9 mouse cellular contexts compared by ENCODE assay signal in the genomic region with DNA sequence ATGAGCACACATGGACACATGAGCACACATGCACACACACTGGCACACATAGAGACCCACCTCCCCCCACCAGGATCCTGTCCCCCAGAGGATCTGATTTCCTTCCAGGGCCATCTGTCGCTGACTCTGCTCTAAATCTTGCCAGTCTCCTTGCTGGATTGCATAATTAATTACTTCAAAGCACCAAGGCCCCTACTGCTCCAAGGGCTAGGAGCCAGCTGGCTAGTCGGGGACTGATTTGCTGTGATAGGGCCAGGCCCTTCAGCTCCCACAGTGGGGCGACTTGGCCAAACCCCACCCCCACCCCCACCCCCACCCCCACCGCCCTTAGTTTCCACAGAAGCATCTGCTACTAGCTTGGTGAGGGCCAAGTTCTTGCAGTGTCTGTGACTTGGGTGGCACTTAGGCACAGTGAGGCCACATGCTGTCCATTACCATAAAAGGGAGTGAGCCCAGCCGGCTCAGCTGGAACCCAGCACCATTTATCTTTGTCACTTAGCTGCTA. TPM values are rescaled to one million over a fixed set of nuclear protein-coding genes. Genes with fewer than 3 reads are reported as not detected.
A peak's percentile ranks its signal among the peaks of the same experiment; 100 is the strongest.
DNase-seq lines count a peak whose midpoint lies in the region; ATAC-seq and TF ChIP-seq lines count a peak whose summit lies in the region.
"Had no signal": no experiment of that assay in that cellular context is flagged by ENCODE, and none has a peak within 500 bp of the region (broad histone marks: within the 10 kb centered on the region; RNA-seq: fewer than 3 reads in every experiment).

No protein-coding gene starts in this region.

- 1% methylated on average over 5 of the region's 5 CpGs for WGBS in hindbrain, embryonic 13.5 days
- WGBS in midbrain, embryonic 12.5 days: 9% methylated on average over 5 of the region's 5 CpGs
- WGBS in stomach, postnatal 0 days: 19% methylated on average over 5 of the region's 5 CpGs

- peaks cover 28% of the 10 kb centered on the region for H3K4me1 ChIP-seq in hindbrain, embryonic 13.5 days (replicated peaks)
- H3K4me1 ChIP-seq in midbrain, embryonic 12.5 days: peaks cover 19% of the 10 kb centered on the region
- H3K4me1 ChIP-seq in stomach, postnatal 0 days (replicated peaks; ENCODE audit: control insufficient read depth, insufficient read depth): no peaks in the 10 kb centered on the region

- peak; percentile 72 for DNase-seq in layer of hippocampus, adult 11-12 months (ENCODE audit: low spot score)
- no peak for DNase-seq in layer of hippocampus, adult 9-10 months (ENCODE audit: low spot score)
- DNase-seq in forelimb bud, embryonic 11.5 days (ENCODE audit: low read depth, low spot score): peak; percentile 43
- DNase-seq in left cerebral cortex, adult 2 months (ENCODE audit: extremely low spot score in 1 of 2, low spot score in 2 of 2): peak; percentile 45 to 56
- no peak for DNase-seq in stomach, postnatal 0 days (ENCODE audit: low spot score)

- no peak for TF ChIP-seq EP300 in stomach, postnatal 0 days (optimal IDR thresholded peaks at IDR 0.05)

- no peak overlapping the region for H3K9ac ChIP-seq in hindbrain, embryonic 13.5 days
- H3K9ac ChIP-seq in midbrain, embryonic 12.5 days (replicated peaks): no peak overlapping the region
- H3K9ac ChIP-seq in stomach, postnatal 0 days (ENCODE audit: low read length): no peak overlapping the region

- no peaks in the 10 kb centered on the region for H3K27me3 ChIP-seq in hindbrain, embryonic 13.5 days
- H3K27me3 ChIP-seq in midbrain, embryonic 12.5 days: no peaks in the 10 kb centered on the region
- no peaks in the 10 kb centered on the region for H3K27me3 ChIP-seq in stomach, postnatal 0 days (ENCODE audit: control insufficient read depth, insufficient read depth, low read length)

- no peaks in the 10 kb centered on the region for H3K36me3 ChIP-seq in hindbrain, embryonic 13.5 days
- no peaks in the 10 kb centered on the region for H3K36me3 ChIP-seq in midbrain, embryonic 12.5 days
- no peaks in the 10 kb centered on the region for H3K36me3 ChIP-seq in stomach, postnatal 0 days (ENCODE audit: control insufficient read depth, insufficient read depth, low read length)

- H3K4me2 ChIP-seq in hindbrain, embryonic 13.5 days: no peak overlapping the region
- no peak overlapping the region for H3K4me2 ChIP-seq in midbrain, embryonic 12.5 days (replicated peaks)
- no peak overlapping the region for H3K4me2 ChIP-seq in stomach, postnatal 0 days (replicated peaks; ENCODE audit: low read depth)

- ATAC-seq in hindbrain, embryonic 13.5 days (ENCODE audit: low FRiP score): peak; percentile 94
- ATAC-seq in midbrain, embryonic 12.5 days (ENCODE audit: low FRiP score, low read depth): peak; percentile 93
- ATAC-seq in stomach, postnatal 0 days (ENCODE audit: low FRiP score, low TSS enrichment): peak; percentile 27; the same call in 1 of the 2 replicates
- ATAC-seq in erythroblast, adult 5-6 weeks (replicated peaks; ENCODE audit: low FRiP score, poor library complexity, severe bottlenecking): no peak

- no peaks in the 10 kb centered on the region for H3K9me3 ChIP-seq in hindbrain, embryonic 13.5 days
- no peaks in the 10 kb centered on the region for H3K9me3 ChIP-seq in midbrain, embryonic 12.5 days
- no peaks in the 10 kb centered on the region for H3K9me3 ChIP-seq in stomach, postnatal 0 days (ENCODE audit: control insufficient read depth, low read length)

- intact Hi-C loops in left cerebral cortex, adult 2 months (cut with DNase I): no loop called here

- H3K4me3 ChIP-seq in hindbrain, embryonic 13.5 days: no peak overlapping the region
- no peak overlapping the region for H3K4me3 ChIP-seq in left cerebral cortex, adult 2 months
- H3K4me3 ChIP-seq in midbrain, embryonic 12.5 days: no peak overlapping the region
- no peak overlapping the region for H3K4me3 ChIP-seq in stomach, postnatal 0 days (ENCODE audit: low read depth, low read length)

- H3K27ac ChIP-seq in hindbrain, embryonic 13.5 days: peak overlapping the region; percentile 80
- peak overlapping the region; percentile 54 for H3K27ac ChIP-seq in left cerebral cortex, adult 2 months
- peak overlapping the region; percentile 77 for H3K27ac ChIP-seq in midbrain, embryonic 12.5 days (replicated peaks)
- H3K27ac ChIP-seq in stomach, postnatal 0 days (replicated peaks): no peak overlapping the region

- TF ChIP-seq CTCF in left cerebral cortex, adult 2 months (IDR thresholded peaks at IDR 0.05): no peak
- no peak for TF ChIP-seq CTCF in stomach, postnatal 0 days (IDR thresholded peaks at IDR 0.05; ENCODE audit: low read depth)

RNA-seq across cellular contexts. Expression of a gene that starts 26.0 kb away (rescaled TPM):
- 15.8 and 16.8 TPM in 2 replicates for polyA plus RNA-seq in hindbrain, embryonic 13.5 days (2015; fragmentation: Nextera tagmentation; extraction: Ambion mirVana)
- total RNA-seq in left cerebral cortex, adult 2 months (2021): 10 to 100 TPM; 83.4 to 87.5 TPM
- 10.4 and 10.6 TPM in 2 replicates for polyA plus RNA-seq in midbrain, embryonic 12.5 days (2016; fragmentation: Nextera tagmentation; extraction: Ambion mirVana)
- 4.9 and 5.2 TPM in 2 replicates for polyA plus RNA-seq in stomach, postnatal 0 days (2015; fragmentation: Nextera tagmentation; extraction: Ambion mirVana)
- 2.7 and 8.8 TPM in 2 replicates for total RNA-seq in erythroblast, adult 5-6 weeks (2015; ENCODE audit: low replicate concordance)
- 3.6 and 9.9 TPM in 2 replicates for total RNA-seq in erythroblast, adult 5-6 weeks (2017; ENCODE audit: low replicate concordance)

RNA-seq across cellular contexts. Expression of a gene that starts 28.3 kb away (rescaled TPM):
- not detected in 2 replicates for polyA plus RNA-seq in hindbrain, embryonic 13.5 days (2015; fragmentation: Nextera tagmentation; extraction: Ambion mirVana)
- not detected for total RNA-seq in left cerebral cortex, adult 2 months (2021)
- polyA plus RNA-seq in midbrain, embryonic 12.5 days (2016; fragmentation: Nextera tagmentation; extraction: Ambion mirVana): not detected in 2 replicates
- polyA plus RNA-seq in stomach, postnatal 0 days (2015; fragmentation: Nextera tagmentation; extraction: Ambion mirVana): not detected in 2 replicates
- not detected in 2 replicates for total RNA-seq in erythroblast, adult 5-6 weeks (2015; ENCODE audit: low replicate concordance)
- total RNA-seq in erythroblast, adult 5-6 weeks (2017; ENCODE audit: low replicate concordance): not detected in 2 replicates
- total RNA-seq: common myeloid progenitor, adult 5-6 weeks had no signal

RNA-seq across cellular contexts. Expression of a gene that starts 39.8 kb away (rescaled TPM):
- polyA plus RNA-seq in hindbrain, embryonic 13.5 days (2015; fragmentation: Nextera tagmentation; extraction: Ambion mirVana): 0.31 and 0.68 TPM in 2 replicates
- 1 to 10 TPM; 1.3 to 1.7 TPM for total RNA-seq in left cerebral cortex, adult 2 months (2021)
- polyA plus RNA-seq in midbrain, embryonic 12.5 days (2016; fragmentation: Nextera tagmentation; extraction: Ambion mirVana): 0.24 TPM in 1 of 2 replicates, not detected in the other
- 0.52 and 0.64 TPM in 2 replicates for polyA plus RNA-seq in stomach, postnatal 0 days (2015; fragmentation: Nextera tagmentation; extraction: Ambion mirVana)
- not detected in 2 replicates for total RNA-seq in erythroblast, adult 5-6 weeks (2015; ENCODE audit: low replicate concordance)
- not detected in 2 replicates for total RNA-seq in erythroblast, adult 5-6 weeks (2017; ENCODE audit: low replicate concordance)
- total RNA-seq: common myeloid progenitor, adult 5-6 weeks had no signal

Comparison
In these comparisons a context has a peak if more than half of its experiments do, and no peak if none do; other contexts are left out.
1. DNase-seq: peak in layer of hippocampus, adult 11-12 months (single experiment), forelimb bud, embryonic 11.5 days (single experiment) and left cerebral cortex, adult 2 months (2 of 2); none in layer of hippocampus, adult 9-10 months (single experiment) and stomach, postnatal 0 days (single experiment).